Mouse (Mus musculus) left cerebral cortex, postnatal 4 days (tissue): ENCODE measurements at regions not wholly inside any gene's neighbourhood (a gene's known extent, or its start where the extent isn't known, plus 50 kb on each side); places are given as distances from the start of the nearest gene placed in this dataset.

Experiments
- DNase-seq: peaks from one replicate; pipeline ENCODE4 v3.0.0-alpha.2; 2022
- intact Hi-C: fragments of 180-260 bp; cut with DNase I; formaldehyde crosslinking; loops from one replicate; pipeline ENCODE4 v1.15.1; 2025

DNA sequence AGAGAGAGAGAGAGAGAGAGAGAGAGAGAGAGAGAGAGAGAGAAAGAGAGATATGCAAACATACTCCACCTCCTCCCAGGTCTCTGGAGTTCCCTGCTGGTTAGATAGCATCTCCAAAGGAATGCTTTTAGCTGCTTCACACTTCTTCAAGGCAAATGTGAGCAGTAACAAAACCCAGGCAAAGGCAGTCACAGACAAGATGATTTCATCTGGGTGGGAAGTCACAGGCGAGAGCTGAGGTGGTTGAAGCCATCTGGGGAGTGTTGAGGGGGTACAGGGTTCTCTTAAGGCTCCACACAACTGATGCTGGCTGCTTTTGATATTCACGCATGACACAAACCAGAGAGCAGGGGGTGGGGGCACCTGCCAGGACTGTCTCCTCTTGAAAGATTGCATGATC lies 322.7 kb upstream of the Mki67 start:
- DNase-seq = no peak
- intact Hi-C loops = no loop called here

DNA sequence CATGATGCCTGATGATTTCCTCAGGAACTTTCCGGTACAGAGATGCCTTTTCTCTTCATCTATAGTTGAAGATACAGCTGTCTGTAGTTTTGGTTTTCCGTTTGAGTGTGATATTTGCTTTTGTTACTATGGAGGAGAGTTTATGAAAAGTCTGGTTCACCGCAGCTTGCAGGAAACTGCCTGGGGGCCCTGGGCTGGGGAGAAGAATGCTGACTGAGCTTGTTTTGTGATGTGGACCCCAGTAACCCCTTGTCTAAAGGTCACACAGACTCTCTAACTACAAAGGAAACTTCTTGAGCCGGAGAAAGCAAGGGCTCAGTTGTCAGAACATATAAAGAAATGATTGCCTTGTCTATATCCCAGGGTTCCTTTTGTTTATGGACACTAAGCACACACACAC lies 325.8 kb upstream of the Mki67 start:
- intact Hi-C loops = no loop called here

DNA sequence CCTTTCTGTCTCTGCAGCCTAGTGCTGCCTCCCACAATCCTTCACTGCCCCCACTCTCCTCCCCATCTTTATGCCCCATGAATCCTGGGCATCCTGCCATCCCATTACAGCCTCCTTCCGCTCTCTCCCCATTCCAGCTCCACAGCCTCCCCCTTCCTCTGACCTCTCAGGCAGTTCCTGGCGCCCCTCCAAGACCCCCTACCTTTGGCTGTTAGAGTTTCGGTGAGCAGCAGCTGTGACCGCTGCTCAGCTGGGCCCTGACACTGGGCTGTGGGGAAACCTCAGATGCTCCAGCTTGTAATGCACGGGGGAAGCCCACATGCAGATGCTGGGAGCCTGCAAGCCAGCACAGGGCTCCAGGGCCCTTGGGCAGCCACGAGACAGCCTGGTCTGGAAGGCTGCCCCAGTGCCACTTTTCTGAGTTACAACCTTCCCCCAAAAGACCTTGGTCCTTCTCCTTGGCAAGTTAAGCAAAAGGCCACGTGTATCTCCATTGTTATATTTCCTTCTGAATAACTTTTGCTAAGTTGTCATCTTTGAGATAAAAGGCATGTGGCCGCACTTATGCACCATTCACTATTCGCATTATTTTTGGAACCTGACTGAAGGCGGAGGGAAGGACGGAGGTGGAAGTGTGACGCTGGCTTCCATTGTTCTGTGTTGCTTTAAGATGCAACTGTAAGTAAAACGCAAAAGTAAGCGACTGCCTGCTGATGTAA lies 330.6 kb upstream of the Mki67 start:
- intact Hi-C loops = no loop called here
- peak; percentile 99 for DNase-seq

More for the DNA sequence above, 325.8 kb upstream of the Mki67 start:
- DNase-seq = no peak

DNA sequence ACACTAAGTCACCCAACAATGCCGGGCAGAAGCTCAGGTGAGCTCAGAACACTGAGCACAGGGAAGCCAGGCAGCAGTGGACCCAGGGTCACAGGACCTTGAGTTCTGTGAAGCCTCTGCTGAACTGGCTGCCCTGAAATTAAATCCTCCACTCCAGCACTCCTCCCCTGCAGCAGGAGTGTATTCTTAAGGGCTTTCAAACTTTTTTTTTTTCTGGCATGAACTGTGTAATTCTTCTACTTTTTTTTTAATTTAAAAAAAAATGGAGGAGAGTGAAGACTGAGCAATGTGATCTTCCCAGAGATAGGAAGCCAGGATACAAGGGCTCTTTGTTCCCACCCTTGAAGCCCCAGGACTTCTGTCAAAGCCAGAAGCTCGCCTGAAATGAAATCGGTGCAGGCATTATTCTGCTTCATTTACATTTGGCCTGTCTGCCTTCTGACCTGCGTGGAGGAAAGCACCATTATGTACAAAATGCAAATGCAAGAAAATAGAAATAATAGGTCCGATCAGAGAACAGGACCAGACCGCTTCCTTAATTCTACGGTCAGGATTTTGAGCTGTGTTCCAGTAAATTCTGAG lies 331.3 kb upstream of the Mki67 start:
- intact Hi-C loops = no loop called here
- no peak for DNase-seq

DNA sequence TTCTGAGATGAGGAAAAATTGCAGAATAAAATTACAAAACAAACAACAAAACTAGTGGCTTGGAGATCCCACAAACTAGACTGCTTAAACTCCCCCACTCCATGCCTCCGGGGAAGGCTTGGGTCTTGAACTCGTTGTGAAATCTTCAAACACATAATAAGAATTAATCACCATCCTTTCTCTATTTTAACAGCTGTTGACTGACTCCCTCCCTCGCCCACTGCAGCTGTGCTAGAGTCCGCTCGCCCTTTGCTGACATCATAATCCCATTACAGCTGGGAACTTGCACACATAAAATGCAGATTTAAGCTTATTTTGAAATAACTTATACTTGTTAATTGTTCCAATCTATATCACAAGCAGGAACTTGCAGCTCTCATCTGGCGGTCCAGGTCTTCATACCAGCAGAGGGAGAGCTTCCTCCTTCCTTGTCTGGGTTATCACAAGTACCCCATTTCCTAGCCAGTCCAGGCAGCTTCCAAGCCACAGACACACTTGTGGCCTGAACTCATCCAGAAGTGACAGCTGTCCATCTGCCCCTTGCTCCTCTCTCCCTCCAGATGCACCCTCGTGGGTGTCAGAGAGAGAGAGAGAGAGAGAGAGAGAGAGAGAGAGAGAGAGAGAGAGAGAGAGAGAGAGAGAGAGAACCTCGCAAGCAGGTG lies 332.9 kb upstream of the Mki67 start:
- DNase-seq = no peak
- intact Hi-C loops = no loop called here

DNA sequence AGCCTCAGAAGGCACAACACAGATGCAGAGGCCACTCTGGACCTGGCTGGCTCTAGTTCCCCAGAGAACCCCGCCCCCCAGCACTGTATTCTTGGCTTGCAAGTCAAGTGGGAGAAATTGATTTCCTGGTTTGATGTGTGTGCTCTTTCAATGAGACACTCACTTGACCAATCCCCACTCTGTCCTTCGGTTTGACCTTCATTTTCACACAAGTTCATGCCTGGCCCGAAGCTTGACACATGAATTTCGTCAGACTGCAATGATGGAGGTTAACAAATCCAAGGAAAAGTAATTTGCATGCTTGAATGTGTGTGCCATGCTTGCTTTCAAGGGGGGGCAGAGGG lies 333.4 kb upstream of the Mki67 start:
- intact Hi-C loops = no loop called here
- no peak for DNase-seq

DNA sequence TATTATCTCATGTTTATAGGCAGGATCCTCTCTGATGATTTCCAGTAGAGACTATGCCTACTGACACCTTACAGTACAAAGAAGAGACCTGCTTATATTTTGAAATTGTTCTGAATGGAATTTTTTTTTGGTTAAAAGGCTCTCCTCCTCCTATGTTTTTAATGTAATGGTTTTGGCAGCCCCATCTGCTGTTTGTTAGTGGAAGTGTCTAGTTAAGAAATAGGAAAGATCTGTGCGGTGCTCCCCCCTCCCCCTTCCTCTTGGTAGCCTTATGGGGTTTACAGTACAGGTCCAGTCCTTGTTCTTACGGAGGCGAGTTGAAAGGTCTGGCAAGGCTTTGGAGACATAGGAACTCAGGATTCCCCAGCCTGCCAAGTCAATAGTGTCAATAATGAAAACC lies 334.0 kb upstream of the Mki67 start:
- no peak for DNase-seq
- intact Hi-C loops = loop anchor here (5.0 kb wide), 1 partner anchor 208 kb away; no protein-coding TSS in a partner anchor

DNA sequence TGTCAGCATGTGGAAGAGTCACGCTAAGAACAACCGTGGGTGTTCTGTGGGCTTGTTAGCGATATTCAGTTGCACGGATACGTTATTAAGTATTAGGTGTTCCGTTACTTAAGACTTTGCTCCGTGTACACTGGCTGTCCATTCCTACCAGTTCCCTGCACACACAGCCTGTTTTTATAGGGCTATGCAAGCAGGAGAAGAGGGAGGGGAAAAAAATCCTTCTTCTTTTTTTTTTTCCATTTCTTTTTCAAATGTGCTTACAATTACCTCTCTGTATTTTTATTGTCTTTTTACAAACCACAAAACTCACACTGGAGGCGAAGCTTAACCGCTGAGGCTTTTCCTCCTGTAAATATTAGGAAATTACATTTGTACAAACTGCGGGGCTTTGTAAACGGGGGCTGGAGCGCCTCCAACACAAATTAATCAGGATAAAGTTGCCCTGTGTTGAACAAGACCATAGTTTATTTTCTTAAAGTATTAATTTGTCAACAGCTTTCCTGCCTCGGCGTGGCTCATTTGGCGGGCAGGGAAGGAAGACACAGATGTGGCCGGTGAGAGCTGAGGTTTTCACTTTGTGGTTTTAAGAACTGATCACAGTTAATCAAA lies 340.8 kb upstream of the Mki67 start:
- DNase-seq = no peak
- intact Hi-C loops = no loop called here

DNA sequence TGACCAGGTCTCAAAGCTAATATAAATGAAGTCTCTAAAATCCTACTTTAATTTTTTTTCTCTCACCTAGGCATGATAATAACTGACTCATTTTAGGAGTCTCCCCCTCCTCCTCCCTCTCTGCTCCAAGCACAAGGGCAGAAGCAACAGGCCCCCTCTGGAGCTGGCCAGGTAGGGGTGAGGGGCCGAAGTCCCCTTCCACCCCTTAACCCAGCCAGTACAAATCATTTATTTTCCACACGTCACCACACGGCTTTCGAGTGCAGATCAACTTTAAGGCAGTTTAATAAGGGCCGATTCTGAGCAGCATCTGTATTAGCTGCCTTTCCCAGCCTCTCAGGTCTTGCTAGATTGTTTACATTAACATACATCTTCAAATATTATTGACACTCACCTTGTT lies 342.2 kb upstream of the Mki67 start:
- DNase-seq = no peak
- intact Hi-C loops = no loop called here

DNA sequence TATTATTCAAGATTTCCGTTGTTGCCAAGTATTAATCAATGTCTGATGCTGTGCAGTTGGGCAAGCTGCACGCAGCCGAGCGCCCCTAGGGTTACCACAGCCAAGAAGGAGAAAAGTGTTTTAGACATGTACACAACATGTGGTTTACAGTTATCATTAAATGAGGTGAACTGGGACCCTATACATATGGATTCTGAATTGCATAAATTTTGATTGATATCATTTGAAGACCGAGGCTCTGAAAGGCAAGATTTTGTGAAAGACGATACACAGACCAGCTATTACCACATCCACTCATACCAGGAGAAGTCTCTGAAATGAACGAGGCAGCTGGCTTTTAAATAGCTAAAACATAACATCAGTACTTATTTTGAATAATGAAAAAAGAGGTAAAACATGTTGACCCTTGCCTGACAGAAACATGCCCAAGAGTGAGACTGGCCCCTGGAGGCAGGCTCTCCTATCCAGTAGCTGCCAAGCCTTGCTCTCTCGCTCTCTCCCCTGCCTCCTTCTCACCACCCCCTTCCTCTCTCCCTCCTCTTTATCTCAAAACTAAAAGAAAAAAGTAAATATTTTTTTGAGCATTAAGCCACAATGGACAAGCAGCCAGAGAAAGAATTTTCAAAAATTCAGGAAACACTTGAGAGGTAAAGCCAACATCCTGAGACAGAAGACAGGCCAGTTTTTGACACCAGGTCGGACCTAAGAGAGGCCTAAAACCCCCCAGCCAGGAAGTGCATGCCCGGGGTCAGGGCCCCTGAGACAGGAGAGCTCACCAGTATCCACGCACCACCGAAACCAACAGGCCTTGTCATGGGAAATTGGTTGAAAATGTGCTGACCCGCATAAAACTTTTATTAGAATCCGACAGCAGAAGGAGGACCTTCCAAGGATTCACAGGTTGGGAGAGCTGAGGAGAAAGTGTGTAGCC lies 342.9 kb upstream of the Mki67 start:
- intact Hi-C loops = no loop called here
- DNase-seq = no peak

DNA sequence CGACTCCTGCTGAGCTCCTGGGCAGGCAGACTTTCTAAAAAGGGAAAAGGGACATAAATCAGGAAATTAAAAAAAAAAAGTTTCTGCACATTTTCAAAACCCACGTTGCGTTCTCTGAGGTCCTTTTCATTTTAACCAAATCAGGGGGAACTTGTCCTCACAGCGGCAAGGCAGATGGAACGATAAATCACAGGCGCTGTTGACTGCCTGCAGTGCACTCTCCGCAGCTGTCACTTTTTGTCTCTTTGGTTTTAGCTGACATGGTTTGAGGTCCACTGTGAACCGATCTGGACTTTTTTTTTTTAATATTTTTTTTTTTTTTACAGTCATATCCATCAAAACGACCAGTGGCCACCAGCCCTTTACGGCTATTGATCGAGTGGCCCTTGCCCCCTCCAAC lies 343.7 kb upstream of the Mki67 start:
- DNase-seq = peak; percentile 23
- intact Hi-C loops = loop anchor here (5.0 kb wide), 1 partner anchor 1257 kb away; no protein-coding TSS in a partner anchor

DNA sequence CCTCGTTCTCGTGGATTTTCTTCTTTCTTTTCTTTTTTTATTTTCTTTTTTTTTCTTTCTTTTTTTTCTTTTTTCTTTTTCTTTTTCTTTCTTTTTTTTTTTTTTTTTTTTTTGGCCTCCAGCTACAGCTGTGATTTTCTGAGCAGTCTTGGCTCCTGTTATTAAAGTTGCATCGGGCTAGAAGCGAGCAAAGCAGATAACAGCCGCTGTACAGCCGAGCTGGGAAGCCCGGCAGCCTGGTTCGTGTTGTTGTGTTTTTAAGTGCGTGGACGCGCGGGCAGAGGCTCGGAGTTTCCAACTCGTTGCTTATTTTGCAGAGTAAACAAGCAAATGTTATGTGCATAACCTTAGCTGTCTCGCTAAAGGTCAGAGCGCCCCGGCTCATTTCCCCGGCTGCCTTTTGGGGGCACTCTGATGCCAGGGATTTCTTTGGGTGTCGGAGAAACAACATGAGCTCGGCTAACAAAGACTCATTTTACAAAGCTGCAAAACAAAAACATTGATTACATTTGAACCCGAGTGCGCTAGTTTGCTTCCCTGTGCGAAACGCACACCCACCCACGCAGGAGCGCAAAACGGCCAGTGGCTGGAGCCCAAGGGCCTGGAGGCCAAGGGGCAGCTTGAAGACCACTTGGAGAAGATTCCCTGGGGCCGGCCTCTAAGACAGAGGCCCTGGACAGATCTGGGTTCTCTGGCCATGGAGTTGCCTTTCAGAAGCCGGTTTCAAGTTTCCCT lies 344.3 kb upstream of the Mki67 start:
- intact Hi-C loops = loop anchor here (5.0 kb wide), 1 partner anchor 1257 kb away; no protein-coding TSS in a partner anchor
- DNase-seq = peak; percentile 62

DNA sequence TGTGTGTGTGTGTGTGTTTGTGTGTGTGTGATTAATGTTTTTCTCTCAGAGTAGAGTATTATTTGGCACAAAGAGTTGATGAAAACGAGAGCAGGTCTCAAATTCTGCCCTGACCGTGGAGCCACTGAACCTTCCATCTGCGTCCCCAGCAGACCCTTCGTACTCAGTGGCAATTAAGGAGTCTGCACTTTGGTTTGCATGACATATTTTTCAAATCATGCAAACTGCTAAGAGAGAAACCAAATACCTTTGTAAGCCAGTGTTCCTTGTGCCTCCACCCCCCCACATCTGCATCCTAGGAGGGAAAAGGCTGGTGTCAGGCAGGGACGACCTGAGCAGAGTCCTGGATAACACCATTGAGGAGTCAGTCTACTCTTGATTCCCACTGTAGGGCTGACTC lies 346.5 kb upstream of the Mki67 start:
- no peak for DNase-seq
- intact Hi-C loops = loop anchor here (5.0 kb wide), 1 partner anchor 1255 kb away; no protein-coding TSS in a partner anchor

DNA sequence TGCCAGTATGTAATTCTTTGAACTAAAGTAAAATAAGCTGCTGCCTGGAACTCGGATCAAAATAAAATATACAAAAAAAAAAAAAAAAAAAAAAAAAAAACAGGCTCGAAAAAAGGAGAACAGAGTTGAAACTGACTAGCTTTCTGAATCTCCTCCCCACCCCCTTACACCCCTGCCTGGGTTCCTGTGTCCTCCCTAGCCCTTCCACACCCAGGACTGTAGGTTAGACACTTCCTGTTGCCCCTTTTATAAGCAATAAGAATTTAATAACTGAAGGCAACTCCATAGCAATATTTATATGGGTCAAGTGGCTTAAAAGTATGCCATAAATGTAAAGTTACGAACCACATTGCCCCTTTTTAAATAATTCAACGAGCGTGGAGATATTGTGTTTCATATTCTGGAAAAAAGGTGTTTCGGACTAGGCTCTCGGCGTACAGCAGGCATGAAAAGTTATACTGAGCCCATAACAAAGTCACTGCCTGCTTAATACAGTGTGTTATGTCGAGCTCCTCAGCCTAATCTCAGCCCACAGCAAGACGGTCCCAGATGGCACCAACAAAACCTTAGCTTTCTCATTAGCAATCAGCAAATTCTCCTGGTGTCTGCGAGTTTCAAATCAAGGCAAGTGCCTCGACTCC lies 349.0 kb upstream of the Mki67 start:
- DNase-seq = no peak
- intact Hi-C loops = no loop called here

DNA sequence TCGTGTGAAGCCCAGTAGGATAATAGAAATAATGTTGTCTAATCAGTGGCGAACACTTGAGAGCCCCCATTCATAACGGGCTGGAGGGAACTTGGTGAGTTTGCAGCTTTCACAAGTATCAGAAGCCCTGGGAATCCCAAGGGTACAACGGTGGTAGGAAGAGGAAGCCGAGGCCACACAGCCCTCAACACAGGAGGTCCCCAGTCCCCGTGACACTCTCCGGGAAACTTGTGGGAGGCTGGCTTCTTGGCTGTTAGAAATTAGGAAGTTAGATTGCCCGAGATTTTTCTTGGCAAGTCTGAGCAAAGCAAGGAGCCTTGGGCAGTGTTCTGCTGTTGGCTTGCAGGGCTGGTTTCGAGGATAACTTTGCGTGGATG lies 349.5 kb upstream of the Mki67 start:
- no peak for DNase-seq
- intact Hi-C loops = no loop called here

DNA sequence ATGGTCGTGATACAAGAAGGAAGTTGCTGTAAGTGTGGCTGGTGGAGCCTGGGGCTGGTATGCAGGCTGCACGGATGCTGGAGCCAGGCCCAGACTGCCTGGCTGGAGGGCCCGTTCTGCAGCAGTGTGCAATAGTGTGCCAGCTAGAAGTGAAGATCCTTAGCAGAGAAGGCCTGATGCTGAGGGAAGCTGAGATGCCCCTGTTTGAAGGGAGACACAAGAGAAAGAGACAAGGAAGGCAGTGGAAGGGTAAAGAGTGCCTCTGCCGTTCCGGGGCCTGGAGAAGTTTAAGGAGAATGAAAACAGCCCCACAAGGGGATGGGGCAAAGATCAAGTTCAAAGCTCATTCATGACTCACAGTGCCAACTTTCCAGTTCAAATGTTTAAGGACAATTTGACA lies 354.7 kb upstream of the Mki67 start:
- intact Hi-C loops = no loop called here
- DNase-seq = peak; percentile 61

DNA sequence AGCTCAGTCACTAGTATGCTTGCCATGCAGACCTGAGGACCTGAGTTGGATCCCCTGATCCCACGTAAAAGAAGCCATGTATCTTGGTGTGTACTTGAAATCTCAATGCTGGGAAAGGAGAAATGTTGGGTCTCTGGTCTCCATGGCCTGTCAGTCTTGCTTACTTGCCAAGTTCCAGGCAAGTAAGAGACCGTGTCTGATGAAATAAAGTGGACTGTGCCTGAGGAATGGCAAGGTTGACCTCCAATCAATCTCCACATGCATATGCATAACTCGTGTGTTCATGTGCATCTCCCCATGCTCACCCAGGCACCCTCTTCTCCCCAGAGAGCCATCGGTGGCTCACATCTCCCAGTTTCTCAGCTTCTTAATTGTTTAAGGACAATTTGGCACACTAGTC lies 355.2 kb upstream of the Mki67 start:
- DNase-seq = no peak
- intact Hi-C loops = no loop called here

DNA sequence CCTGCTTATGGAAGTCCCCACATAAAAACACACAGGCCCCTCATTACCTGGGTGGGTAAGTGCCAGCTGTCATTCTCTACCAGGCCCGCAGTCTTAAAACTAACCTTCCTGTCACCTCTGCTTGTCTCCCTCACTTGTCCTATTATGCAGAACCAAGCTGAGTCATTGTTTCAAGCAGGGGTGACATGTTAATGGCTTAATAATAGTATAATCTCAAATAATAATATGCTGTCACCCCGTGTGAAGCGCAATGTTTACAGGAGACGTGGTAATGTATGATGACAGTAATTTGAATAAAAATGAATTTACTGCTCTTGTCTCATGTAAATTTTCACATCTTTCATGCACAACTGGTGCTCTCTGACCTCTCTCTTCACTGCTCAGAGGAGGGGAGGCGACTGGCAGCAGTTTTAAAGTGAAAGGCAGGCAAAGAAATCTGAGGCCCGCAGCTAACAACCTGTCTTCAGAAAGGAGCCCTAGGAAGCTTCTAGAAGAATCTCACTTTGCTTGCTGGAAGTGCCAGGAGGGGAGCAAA lies 357.2 kb upstream of the Mki67 start:
- intact Hi-C loops = no loop called here
- no peak for DNase-seq

DNA sequence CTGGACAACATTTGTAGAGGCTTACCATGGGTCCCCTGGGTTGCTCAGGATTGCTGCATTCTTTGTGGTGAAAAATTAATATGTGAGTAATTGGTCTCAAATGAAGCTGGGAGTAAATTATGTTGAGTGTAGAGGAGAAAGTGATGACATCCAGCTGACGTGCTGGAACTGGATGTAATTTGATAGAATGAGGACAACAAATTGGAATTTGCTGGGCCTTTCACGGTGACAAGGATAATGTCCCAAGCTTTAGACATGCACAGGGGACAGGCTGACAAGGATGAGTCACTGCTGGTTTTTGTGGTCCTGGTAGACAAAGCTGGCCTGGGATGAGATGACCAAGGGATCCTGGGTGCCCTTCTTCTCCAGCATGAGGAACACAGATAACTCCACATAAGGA lies 357.9 kb upstream of the Mki67 start:
- intact Hi-C loops = no loop called here
- DNase-seq = no peak
